Mouse (Mus musculus) kidney, adult 8-10 months (tissue): ENCODE results near the gene Tgif2.
"Not testable (repeated sequence)": the region's sequence is repeated elsewhere in the genome, so short reads cannot be mapped to it uniquely, and the experiment has no call there.

ENCODE experiments used
- DNase-seq, 2 experiments: peaks; one replicate each; pipeline ENCODE4 v3.0.0; 2022

The Tgif2 gene

DNA sequence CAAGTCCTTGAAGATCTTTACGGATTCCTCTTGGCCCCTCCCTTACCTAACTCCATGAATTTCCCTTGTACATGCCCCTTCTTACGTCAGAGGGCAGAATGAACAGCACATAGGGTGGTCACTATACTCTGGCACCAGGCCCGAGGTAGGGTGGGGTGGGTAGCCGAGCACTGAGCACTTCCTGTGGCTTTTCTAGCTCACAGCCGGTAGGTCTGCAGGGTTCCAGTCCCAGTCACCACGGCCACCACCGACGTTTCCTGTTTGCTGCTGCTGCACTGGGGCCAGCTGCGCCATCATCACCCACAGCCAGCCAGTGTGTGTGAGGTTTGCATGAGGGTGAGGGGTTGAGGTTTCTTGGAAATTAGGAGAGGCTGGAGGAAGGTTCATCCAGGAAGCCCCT is 37.9 kb downstream of the Tgif2 start:
- no peak for DNase-seq

DNA sequence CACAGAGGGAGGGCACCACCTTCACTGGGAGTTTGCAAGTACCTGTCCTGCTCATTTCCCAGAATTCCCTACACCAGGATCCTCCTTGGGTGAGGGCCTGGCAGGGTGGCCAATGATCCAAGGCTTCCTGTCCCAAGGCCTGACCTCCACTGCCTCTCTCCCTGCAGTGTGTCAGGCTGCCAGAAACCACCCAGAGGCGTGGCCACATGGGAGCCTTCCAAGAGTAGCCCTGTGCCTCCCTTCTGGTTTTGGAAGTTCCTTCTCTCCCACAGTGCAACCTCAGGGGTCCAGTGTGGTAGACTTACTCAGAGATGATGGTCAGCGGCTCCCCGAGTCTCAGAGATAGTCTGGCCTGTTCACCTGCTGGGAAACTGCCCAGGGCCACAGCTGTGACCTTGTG is 39.7 kb downstream of the Tgif2 start:
- no peak for DNase-seq

DNA sequence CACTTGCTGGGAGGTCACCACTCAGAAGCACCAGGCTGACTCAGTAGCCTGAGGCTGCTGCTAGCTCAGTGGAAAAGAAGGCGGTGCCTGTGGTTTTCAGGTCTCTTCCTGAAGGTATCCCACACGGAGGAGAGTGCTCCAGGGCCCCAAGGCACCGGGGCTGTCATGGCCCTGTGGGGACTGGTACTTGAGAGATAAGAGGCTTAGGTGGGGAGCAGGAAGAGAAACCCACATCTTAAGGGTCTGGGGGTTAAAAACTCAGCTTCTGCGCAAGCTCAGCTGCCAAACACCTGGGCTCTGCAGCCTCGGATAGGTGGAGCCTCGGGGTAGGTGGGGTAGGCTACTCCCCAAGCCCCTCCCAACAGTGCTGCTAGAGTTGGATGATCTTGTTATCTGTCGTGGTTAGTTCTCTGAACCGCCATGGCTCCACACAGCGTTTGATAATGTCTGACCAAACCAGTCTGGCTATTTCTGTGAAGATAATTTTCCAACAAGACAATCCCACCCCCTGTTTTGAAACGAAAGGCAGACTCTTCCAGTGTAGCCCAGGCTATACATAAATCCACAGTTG is 42.7 kb downstream of the Tgif2 start:
- DNase-seq: no peak

DNA sequence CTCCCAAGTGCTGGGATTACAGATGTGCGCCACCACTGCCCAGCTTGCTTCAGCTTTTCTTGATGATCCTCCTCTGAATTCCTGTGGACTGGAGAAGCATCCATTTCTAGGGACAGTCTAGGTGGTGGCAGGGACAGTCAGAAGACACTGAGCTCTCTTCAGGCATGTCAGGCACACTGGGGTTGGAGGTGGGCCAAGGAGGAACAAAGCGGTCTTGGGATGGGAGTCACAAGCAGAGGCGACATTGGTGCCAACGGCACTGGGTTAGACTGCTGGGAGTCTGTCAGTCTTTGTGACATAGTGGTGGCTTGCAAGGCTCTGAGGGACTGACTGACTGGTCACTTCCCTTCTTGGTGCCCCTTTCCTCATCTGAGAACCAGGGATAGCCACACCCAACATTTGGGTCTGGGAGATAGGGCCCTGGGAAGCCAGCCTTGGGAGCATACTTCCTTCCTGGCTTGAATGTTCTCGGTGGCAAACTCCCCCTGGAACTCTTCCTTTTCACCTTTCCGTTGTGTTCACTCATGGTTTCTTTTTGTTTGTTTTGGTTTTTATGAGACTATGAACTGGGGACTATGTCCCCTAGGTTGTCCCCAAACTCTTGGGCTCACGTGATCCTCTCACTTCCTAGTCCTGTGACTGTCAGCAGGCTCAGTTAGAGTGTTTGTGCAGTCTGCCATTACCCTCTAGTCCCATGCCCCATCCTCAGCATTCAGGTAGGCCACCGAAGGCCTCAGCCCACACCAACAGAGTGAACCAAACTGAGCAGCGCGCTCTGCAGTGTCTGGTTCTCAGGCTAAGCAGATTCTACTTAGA is 44.8 kb downstream of the Tgif2 start:
- DNase-seq: no peak

DNA sequence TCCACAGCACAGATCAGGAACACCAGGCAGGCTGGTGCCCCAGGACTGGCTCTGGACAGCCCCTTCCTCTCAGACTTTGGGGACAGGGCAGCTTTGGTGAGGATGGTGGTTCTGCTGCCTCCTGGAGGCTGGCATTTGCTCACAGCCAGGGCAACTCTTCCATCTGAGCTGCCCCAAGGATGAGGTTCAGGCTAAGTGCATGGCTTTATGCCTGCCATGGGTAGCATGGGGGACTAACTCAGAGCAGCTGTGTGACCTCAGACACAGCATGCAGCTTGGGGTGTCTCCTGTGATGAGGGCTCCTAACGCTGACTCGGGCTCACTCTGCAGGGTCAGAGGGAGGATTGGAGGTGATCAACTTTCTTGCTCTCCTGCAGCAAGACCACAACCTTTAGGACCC is 45.9 kb downstream of the Tgif2 start:
- DNase-seq: not testable (repeated sequence)

DNA sequence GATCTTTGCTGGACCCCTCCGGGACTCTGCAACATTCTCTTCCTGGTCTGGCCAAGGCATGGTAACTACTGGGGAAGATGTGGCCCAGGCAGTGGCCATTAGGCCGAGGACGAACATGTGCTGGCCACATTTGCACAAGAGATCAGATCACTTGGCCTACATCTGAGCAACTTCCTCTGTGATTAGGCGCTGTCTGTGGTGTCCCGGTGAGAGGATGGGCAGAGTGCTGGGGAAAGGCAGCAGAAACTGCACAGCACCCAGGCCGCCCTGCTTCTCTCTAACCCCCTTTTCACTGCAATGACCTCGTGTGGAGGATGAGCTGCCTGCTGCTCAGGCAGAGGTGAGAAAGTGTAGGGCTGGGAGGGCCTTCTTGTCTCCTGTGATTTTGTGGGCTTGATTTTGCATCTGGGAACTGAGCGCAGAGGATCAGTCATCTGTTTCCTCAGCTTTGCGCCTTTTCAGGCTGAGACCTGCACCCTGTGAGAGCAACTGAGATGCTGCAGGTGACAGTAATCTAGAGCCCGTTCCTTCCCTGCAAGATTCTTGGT is 46.4 kb downstream of the Tgif2 start:
- DNase-seq: no peak

DNA sequence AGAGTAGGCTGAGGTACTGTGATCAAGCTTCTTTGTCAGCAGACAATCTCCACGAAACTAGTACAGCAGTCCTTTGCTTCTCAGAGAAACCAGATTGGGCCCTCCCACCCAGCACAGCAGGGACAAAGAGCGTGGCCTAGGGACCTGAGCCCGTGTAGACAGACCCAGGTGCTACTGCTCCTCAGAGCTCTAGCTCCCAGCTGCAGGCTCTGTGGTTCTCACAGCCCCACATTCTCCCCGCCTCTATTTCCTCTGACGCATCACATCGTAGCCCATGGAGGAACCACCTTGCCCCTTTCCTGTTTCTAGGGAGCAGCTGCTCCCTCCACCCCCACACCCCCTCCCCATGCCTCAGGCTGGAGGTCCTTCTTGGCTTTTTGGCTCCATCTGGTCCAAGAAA is 47.2 kb downstream of the Tgif2 start, which contains the start of gene Sla2:
Gene Sla2, minus strand, starts transcription at position 176 of the 400 bp plus-strand sequence.
- DNase-seq: no peak

DNA sequence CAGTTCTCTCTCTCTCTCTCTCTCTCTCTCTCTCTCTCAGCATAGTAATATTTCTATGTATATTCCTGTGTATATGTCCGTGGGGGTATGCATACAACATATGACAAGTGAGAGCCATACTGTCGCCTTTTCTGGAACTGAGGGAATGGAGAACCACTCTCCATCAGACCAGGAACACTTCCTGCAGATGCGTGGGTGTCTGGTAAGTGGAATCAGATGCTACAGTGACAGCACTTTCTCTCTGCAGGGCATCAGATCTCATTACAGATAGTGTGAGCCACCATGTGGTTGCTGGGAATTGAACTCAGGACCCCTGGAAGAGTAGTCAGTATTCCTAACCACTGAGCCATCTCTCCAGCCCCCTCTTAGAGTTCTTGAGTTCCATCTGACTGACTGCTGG is 48.7 kb downstream of the Tgif2 start:
- no peak for DNase-seq

DNA sequence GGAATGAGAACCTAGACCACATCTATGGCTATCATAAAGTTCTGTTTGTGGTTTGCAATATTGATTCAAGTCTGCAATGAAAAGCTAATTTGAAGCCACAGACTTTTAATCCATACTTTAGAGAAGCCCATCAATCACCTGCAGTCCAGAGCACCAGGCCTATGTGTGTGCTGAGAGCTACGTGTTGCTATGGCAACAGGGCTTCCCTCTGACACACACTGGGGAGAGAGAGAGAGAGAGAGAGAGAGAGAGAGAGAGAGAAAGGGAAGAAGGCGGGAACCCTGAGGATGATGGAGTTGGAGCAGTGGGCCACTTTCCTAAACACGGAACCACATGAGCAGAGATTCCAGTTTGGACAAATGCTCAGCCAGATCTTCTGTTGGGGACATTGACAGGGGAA is 52.4 kb downstream of the Tgif2 start:
- no peak for DNase-seq

DNA sequence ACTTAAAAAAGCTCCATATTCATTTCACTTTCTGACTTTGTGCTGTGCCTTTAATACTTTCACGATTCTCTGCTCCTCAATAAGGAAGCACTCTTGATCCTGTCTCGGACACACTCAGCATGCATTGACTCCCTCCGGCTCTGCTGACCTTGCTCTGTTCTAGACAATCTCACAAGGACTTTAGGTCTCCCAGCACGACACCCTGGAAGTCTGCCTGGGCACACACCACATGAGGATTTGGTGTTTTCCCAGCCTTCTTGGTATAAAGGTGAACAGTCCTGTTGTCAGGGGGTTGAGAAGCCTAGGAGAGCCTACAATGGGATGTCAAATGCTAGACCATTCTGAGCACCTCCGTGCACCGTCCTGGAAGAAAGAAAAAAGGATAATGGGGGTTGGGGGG is 53.0 kb downstream of the Tgif2 start:
- no peak for DNase-seq

DNA sequence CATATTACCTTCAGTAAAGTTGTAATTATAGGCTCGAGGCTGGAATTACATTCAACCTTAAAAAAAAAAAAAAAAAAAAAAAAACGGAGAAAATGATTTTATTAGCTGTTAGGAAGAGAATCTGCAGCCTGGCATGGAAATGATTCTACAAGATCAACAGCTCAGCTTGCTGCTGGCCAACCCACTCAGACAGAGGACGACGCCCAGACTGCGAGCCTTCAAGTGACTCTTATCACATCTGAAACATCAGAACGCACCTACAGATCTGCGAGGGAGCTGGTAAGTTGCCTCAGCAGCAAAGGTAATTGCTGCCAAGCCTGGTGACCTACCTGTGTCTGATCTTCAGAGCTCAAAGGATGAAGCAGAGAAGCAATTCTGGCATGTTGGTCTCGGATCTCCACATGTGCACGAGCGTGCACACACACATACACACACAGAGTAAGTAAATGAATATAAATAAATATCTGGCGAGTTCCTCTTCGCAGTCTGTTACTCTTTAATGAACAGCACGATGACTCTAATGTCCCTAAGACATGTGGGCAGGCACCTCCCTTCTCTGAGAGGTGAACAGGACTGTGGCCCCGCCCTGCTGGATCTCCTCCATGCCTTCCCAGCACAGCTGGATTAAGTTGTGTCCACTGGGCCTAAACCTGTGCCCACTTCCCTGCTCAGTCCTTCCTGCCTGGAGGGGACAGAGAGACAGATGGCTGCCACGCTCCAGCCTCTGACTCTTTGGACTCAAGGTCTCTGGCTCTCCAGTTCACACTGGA is 54.9 kb downstream of the Tgif2 start:
- DNase-seq: peak; percentile 14 to 17

DNA sequence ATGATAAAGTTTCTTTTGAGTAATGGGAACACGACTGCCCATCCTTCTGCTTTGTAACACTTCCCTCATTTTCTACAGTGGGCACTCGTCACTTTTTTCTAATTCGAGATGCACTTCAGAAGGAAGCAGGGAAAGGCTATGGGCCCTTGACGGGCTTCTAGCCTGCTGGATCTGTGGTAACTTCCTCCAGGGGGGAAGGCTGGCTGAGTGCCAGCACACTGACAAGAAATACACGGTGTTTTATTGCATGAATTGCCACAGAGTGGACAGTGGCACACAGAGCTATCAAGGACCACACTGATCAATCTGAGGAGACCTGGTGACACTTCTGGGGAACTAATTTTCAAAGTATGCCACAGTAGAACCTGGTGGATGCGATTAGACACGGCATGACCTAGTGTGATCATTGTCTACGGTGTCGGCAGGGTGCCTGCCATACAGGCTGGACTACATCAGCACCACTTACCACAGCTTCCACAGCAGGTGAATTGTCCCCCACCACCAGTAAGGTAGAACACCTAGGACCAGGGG is 56.6 kb downstream of the Tgif2 start:
- no peak for DNase-seq

DNA sequence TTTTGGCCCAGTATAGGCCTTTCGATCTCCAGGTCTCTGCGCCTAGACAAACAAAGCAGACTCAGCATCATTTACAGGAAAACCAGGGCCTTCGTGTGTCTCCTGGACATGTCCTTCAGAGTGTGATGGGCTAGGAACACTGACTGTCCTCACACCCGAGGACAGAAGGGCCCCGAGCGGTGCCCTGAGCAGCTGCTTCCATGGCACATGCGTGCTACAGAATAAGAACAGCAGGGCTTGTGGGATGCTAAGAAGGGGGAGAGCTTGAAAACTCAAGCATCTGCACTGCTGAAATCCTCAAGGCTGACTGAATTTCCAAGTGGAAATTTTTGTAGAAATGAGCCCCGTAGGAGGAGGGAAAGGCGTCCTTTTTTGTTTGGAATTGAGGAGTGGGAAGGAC is 57.2 kb downstream of the Tgif2 start:
- no peak for DNase-seq

DNA sequence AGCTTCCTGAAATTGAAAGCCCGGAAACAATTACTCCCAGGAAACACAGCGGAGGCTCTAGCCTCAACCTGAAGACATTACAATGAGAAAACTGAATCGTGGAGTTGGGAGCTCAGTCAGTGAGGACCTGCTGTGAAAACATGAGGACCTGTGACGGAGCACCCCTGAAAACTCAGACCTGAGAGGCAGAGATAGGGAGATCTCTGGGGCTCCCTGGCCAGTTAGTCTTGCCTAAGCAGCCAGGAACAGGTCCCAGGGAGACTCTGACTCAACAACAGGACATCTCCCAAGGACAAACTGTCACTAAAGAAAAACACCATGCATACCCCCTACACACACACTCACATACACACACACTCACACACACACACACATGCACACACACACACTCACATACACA is 58.6 kb downstream of the Tgif2 start:
- no peak for DNase-seq

DNA sequence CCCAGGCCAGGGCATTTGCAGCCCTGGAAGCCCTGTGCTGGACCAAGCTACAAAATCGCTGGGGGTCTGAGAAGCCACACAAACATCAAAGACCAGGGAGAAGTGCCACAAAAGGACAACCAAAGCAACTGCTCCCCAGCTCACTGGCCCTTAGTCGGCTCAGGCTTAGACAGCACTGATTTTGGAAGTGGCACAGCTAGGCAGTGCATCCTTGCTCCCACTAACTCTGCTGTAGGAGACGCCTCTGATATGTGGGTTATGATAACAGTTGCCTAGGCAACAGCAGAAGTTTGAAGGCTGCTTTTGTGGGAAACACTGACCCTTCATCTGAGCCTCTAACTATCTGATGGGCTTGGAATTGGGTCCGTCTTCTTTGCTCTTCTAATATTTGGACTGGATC is 59.4 kb downstream of the Tgif2 start:
- DNase-seq: no peak

DNA sequence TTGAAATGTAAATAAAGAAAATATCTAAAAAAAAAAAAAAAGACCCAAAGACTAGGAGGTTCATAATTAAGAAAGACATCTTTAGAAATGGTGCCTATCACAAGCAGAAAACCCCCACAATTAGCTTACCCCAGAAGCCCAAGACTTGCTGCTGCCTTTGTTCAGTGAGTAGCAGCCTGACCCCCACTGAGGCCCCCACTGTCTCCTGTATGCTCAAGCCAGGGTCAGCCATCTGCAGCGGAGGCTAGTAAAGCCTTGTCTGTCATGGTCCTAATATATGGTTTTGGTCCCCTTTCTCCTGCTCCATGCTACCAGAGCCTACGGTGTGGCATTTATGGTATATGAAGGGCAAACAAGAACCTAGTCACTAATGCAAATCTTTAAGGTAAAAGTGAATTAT is 61.5 kb downstream of the Tgif2 start:
- DNase-seq: no peak

DNA sequence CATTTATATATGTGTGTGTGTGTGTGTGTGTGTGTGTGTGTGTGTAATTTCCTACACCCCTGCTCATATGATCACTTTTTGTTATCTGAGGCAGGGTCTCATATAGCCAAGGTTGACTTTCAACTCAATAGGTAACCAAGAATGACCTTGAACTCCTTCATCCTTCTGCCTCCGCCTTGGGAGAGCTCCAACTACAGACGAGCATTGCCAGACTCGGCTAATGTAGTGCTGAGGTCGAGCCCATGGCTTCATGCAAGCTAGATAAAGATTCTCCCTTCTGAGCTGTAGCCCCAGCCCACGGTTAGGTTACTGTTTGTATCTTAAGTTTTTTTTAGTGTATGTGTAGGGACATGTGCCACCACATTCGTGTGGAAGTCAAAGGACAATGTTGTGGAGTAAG is 62.1 kb downstream of the Tgif2 start:
- no peak for DNase-seq

DNA sequence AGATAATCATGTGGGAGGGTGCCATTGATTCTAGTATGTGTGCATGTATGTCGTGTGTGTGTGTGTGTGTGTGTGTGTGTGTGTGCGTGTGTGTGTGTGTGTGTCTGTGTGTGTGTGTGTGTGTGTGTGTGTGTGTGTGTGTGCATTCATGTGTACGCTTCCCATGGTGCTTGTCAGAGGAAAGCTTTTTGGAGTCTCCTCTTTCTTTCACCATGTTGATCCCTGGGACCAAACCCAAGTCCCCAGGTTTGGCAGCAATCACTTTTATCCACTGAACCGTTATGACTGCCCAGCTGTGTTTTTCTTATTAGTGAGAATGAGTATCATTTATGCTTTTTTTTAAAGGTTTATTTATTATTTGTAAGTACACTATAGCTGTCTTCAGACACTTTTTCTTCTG is 62.6 kb downstream of the Tgif2 start:
- not testable (repeated sequence) for DNase-seq

DNA sequence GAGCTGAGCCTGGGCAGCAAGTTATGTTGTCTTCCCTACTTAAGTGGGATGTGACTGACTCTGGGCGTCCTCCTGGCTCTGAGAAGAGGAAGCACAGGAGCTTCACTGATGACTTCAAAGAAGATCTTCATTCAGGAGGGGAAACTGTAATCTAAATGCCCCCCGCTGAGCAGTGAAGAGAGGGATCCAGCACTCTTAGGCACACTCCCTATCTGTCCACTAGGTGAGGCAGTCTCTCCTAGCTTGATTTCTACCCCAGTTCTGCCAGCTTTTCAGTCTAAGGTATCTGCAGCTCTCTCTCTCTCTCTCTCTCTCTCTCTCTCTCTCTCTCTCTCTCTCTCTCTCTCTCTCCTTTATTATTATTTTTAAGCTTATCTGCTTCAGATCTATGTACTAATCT is 63.6 kb downstream of the Tgif2 start:
- no peak for DNase-seq
